Mouse (Mus musculus) regulatory T cell (primary cell): ENCODE results near the gene Slc5a8.

ENCODE experiments used
- in situ Hi-C: fragments of 300-600 bp; cut with MboI, MseI; formaldehyde crosslinking; loops from one replicate; pipeline ENCODE4 v1.15.1; 2025; ENCODE audit warnings: high pct_unique_total_duplicates

Gene Slc5a8

GRCm38 (mm10) chr10:88885632-88886090 lies at the start of gene Slc5a8:
Gene Slc5a8 (plus strand): TSS chr10:88885992.
- in situ Hi-C loops: no loop called here

- in situ Hi-C loops: no loop called here
Measured at GRCm38 (mm10) chr10:88848876-88849476, 36.8 kb upstream of the Slc5a8 start.

- in situ Hi-C loops: no loop called here
Measured at GRCm38 (mm10) chr10:88849976-88850375, 35.8 kb upstream of the Slc5a8 start.

- in situ Hi-C loops: no loop called here
Measured at GRCm38 (mm10) chr10:88853326-88853725, 32.5 kb upstream of the Slc5a8 start.

- in situ Hi-C loops: no loop called here
Measured at GRCm38 (mm10) chr10:88860911-88861310, 24.9 kb upstream of the Slc5a8 start.

- in situ Hi-C loops: no loop called here
Measured at GRCm38 (mm10) chr10:88861416-88861815, 24.4 kb upstream of the Slc5a8 start.

GRCm38 (mm10) chr10:88862293-88862692 lies 23.5 kb upstream of the Slc5a8 start:
- in situ Hi-C loops: no loop called here

- in situ Hi-C loops: no loop called here
Measured at GRCm38 (mm10) chr10:88866017-88866416, 19.8 kb upstream of the Slc5a8 start.

GRCm38 (mm10) chr10:88874870-88875269 lies 10.9 kb upstream of the Slc5a8 start:
- in situ Hi-C loops: no loop called here

- in situ Hi-C loops: no loop called here
Measured at GRCm38 (mm10) chr10:88877421-88877820, 8.4 kb upstream of the Slc5a8 start.

GRCm38 (mm10) chr10:88883721-88884120 lies 2.1 kb upstream of the Slc5a8 start:
- in situ Hi-C loops: no loop called here

- in situ Hi-C loops: no loop called here
Measured at GRCm38 (mm10) chr10:88884836-88885235, 956 bp upstream of the Slc5a8 start.

- in situ Hi-C loops: no loop called here
Measured at GRCm38 (mm10) chr10:88886114-88886513, 322 bp downstream of the Slc5a8 start.

- in situ Hi-C loops: no loop called here
Measured at GRCm38 (mm10) chr10:88888376-88888775, 2.6 kb downstream of the Slc5a8 start.

- in situ Hi-C loops: no loop called here
Measured at GRCm38 (mm10) chr10:88891410-88891809, 5.6 kb downstream of the Slc5a8 start.

- in situ Hi-C loops: no loop called here
Measured at GRCm38 (mm10) chr10:88892560-88893087, 6.8 kb downstream of the Slc5a8 start.

GRCm38 (mm10) chr10:88897032-88897431 lies 11.2 kb downstream of the Slc5a8 start:
- in situ Hi-C loops: no loop called here

- in situ Hi-C loops: no loop called here
Measured at GRCm38 (mm10) chr10:88949649-88950296, 64.0 kb downstream of the Slc5a8 start.

- in situ Hi-C loops: no loop called here
Measured at GRCm38 (mm10) chr10:88950297-88950653, 64.5 kb downstream of the Slc5a8 start.

GRCm38 (mm10) chr10:88960791-88961190 lies 75.0 kb downstream of the Slc5a8 start:
- in situ Hi-C loops: no loop called here

GRCm38 (mm10) chr10:88968586-88968985 lies 82.8 kb downstream of the Slc5a8 start:
- in situ Hi-C loops: no loop called here

- in situ Hi-C loops: no loop called here
Measured at GRCm38 (mm10) chr10:88970951-88971725, 85.3 kb downstream of the Slc5a8 start.
